Mouse (Mus musculus): ENCODE data around the gene Lrfn3.

The Lrfn3 gene

DNA sequence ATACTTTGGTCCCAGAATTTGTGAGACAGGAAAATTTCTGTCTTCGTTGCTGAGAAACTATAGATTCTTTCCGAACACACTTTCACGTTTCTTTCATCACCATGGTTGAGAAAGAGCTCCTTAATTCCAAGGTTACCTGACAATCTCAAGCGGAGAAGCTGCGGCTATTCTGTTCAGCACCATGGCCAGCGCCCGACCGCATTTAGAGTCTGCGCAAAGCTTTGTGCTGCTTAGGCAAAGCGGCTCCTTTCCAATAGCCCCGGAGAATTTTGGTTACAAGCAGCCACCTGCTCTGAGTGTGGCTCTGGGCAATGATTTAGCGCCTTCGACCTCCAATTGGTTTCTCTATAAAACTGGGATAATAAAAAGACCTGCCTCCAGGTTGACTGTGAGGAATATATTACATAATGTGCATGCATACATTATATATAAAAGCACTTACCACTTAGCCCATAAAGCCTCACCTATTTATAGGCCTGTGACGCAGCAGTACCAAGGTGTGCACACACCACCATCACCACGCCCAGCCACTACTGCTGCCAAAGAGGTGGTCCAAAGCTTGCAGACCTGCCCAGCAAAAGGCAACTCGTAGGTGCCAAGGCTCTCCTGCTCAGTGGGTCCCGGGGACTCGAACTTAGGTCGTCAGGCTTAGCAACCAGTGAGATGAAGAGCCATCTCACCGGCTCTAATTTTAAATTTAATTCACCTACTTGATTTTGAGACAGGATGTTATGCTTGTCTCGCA is 15.8 kb downstream of the Lrfn3 start:
- DNase-seq (ENCODE audit: low spot score): peak; percentile 88

DNA sequence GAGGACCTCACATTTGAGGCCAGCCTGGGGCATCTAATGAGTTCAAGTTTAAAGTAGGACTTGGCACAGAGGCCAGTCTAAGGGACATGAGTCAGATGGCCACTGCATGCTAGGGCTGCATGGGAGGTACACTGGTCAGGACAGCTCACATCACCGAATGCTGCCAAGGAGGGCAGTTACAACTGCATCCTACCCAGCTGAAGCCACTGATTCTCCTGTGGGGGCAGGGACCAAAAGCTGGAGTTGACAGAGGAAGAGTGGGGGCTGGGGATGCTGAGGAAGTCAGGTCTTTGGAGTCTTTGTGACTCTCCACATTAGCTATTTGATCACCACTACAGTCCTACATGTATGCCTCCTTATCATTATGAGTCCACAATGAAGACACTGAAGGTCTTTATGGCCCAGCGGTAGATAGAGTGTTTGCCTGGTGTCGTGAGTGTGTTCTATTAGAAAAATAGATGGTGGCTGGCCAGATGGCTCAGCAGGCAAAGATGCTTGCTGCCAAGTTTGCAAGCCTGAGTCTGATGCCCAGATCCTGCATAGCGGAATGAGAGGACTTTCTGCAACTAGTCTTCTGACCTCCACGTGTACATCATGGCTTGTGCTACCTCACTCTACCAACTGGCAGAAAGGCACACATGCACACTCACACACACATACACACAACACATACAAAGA is 23.0 kb downstream of the Lrfn3 start:
- DNase-seq (ENCODE audit: low spot score): no peak

DNA sequence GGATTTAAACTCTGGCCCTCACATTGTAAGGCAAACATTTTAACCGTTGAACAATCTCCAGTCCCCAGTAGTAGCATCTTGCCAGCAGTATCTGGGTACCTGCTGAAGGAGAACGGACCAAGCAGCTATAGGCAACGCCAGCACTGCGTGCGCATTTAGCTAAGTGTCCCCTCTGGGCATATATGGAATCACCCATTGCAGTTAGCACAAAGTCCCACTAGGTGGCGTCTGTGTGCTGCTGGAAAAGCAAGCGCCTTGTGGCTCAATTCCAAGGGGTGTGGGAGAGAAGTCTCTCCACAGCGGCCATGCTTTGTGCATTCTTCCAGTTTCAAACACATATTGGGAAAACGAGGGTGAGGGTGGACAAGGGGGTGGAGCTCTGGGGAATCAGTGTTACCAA is 26.2 kb downstream of the Lrfn3 start:
- DNase-seq (ENCODE audit: low spot score): peak; percentile 94

DNA sequence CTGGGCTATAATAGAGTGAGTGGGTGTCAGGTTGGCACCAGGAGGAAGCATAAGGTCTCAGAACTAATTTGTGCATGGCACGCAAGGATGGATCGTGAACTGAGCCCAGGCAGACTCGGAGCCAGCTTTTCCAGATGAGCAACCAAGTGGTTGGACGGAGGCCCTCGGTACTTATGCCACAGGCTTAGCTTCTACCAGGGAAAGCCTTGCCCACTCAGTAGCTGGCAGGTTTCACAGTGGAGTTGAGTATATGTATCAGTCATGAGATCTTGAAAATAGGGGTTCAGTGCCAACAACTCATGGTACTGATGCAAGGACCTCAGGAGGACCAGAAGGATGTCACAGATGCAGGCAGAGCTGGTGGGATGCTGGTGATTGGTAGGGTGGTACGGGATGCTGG is 26.9 kb downstream of the Lrfn3 start:
- no peak for DNase-seq (ENCODE audit: low spot score)

DNA sequence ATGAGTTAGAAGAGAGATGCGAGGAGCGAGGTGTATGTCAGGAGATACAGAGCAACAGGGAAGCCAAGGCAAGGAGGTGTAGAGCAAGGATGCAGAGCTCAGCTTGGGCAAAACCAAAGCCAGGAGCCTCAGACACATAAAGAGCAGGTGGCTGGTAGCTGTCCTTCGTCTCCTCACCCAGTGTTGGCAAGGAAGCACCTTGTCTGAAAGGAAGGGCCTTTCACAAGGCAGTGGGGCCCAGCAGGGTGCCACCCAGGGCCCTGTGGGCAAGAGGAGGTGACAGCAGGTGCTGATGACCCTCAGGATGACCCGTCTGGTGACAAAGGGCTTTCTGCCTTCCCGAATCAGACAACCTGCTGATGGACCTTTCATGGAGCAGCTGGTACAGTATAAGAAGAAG is 28.0 kb downstream of the Lrfn3 start:
- DNase-seq (ENCODE audit: low spot score): no peak

DNA sequence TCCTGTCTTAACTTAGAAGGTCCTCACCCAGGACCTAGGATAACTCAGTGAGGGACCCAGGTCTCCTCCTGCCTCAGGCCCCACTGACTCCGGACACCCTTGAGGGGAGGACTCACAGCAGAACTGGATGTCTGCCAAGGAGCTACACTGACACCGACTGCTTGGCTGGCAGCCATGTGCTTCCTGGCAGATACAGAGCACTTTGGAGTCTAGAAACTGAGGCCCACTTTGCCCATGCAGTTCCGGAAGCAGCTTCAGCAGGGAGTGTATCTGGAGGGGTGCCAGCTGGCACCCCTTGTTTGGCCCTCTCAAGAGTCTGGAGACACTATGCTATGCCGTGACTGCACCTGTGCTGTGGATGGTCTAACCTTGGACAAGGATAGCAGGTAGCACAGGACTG is 29.1 kb downstream of the Lrfn3 start:
- no peak for DNase-seq (ENCODE audit: low spot score)

DNA sequence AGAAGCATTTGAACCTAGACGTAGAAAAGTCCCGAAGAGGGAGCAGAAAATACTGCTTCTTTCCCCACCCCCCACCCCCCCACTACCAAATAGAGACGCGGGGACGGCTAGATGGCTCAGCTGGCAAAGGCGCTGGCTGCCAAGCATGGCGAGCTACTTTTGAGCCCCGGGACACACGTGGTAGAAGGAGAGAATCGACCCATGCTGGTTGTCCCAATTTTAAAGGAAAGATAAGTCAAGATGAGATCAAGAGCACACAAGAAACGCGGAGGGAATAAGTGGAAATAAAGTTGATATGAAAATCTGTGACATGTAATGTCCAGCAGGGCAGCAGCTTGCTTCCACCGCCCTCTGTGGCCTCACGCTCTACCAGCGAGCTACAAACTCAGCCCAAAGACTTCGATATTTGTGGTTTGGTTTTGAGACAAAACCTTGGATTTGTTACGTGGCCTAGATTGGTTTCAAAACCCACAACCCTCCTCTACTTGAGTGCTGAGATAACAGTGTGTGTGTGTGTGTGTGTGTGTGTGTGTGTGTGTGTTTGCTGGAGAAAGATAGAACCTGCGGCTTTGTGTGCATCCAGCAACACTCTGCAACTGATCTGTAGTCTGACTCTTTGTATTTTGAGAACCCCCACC is 29.8 kb downstream of the Lrfn3 start:
- no peak for DNase-seq (ENCODE audit: low spot score)

DNA sequence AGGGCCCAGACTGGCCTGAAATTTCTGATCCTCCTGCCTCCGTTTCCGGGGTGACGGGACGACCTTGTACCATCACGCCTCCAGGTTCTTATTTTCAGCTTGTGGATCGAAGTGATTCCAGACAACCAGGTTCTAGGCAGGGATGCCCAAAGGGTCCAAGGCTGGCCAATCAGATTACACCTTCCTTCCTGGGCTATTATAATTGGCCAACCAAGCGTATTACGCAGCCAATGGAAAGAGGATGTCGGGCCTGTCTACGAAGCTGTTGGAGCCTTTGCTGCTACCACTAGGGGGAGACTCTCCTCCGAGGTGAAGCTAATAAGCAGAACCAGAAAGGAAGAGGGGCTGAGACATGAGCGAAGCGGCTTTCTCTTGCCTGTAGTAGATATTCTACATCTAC is 30.7 kb downstream of the Lrfn3 start:
- peak; percentile 96 for DNase-seq (ENCODE audit: low spot score)

DNA sequence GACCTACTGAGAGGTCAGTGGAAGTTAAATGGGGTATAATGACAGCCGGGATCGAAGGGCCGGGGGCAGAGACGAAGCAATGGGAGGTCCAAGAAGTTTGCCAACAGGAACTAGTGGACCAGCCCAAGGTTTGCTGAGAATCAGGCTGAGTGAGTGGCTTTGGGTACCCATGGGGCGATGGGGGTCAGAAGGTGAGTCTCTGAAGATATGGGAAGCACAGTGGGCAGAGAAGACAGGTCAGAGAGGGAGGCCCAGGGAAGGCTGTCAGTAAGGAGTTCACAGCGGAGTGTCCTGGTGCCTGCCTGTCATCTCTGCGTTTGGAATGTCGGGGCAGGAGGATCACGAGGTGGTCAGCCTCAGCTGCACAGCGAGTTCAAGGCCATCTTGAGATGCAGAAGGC is 34.2 kb downstream of the Lrfn3 start:
- no peak for DNase-seq (ENCODE audit: low spot score)

DNA sequence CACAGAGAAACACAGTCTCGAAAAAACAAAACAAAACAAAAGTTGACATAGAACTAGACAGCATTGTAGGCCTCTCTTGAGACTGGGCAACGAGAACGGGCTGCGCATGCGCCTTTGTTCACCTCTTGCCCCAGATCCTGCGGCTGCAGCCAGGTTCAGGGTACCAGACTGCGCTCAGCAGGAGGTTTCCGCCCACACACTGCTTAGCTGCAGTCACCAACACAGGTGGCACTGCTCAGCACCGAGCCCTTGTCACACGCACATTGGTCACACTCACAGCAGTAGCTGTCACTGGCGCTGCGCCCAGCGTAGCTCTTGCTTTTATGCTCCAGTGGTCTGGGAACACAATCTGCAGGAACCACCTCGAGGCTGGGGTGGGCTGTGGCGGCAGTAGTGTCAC is 35.4 kb downstream of the Lrfn3 start:
- DNase-seq (ENCODE audit: low spot score): no peak

DNA sequence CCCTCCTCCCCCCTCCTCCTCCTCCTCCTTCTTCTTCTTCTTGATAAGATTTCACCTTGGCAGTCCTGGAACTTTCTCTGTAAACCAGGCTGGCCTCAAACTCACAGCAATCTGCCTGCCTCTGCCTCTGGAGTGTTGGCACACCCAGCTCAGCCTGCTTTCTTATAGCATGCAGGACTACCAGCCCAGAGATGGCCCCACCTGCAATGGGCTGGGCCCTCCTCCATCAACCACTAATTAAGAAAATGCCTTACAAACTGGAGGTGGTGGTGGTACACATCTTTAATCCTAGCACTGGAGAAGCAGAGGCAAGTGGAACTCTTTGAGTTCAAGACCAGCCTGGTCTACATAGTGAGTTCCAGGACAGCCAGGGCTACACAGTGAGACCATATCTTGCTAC is 36.1 kb downstream of the Lrfn3 start:
- DNase-seq (ENCODE audit: low spot score): no peak

DNA sequence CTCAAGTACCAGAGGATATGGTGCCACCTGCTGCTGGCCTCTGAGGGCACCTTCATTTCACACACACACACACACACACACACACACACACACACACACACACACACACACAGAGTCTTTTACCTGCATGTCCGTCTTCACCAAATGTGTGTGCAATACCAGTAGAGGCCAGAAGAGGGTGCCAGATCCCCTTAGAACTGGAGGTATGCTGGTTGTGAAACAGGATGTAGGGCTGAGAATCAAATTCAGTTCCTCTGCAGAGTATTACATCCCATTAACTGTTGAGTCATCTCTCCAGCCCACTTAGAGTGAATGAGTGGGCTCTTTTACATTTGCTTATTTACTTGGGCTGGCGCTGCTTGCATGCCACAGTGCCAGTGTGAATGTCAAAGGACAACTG is 37.2 kb downstream of the Lrfn3 start:
- DNase-seq (ENCODE audit: low spot score): peak; percentile 70

DNA sequence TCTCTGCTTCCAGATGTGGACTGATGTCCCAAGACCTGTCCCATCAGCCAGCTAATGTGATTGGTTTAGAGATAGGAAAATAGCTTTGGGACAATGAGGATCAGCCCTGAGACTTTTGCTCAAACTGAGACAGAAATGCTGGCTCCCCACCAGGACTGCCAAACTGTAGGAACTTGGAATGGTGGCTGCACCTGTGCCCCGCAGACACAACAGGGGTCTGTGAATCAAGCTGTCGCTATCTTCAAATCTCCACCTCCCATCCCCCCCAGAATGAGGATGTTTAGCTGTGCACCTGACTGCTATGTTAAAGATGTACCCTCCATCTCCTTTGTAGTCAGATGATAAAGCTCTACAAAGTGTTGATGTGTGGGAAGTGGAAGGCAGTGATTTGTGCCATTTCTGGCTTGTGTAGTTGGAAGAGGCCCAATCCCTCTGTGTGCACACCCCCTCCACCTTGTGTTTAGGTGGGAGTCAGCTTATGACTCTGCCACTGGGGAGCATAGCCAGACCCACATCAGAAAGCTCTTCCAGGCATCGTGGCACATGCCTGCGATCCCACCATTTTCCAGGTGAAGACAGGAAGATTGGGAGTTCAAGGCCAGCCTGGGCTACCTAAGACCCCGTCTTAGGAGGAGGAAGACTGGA is 38.1 kb downstream of the Lrfn3 start:
- no peak for DNase-seq (ENCODE audit: low spot score)

DNA sequence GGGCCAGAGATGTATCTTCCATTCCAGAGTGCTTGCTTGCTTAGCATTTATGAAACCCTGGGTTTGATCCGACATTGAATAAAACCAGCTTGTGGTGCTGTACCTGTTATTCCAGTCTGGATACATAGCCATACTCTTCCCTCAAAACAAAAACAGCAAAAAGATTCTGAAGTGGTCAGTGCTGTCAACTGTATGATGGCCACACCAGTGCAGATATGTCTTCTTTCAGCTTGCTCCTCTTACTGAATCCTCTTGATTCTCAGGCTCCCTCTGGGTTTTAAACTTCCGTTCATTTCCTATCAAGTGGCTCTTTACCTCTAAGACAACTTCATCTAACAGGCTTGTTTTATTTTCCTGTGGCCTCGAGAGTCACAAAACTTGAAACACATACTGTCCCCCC is 38.8 kb downstream of the Lrfn3 start, which contains the start of gene Sdhaf1:
Gene Sdhaf1 (minus strand): TSS at position 101 of the 400 bp plus-strand sequence.
- no peak for DNase-seq (ENCODE audit: low spot score)

DNA sequence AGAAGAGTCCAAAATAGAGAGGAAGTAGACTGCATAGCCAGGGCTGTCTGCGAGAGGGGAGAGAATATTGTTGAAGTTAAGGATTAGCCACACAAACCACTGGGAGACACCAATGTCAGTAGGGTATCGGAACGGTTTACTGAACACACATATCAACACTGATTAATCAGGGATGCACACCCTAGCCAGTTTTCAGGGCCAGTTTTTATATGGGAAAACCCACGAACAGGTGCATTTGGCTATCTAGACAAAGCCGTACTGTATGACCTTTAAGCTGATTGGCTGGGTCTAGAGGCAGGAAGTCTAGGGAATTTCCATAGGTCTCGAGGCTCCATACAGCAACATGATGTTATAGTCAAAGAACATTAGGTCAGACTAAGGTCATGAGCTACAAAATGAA is 39.7 kb downstream of the Lrfn3 start:
- peak; percentile 13 for DNase-seq (ENCODE audit: low spot score)

DNA sequence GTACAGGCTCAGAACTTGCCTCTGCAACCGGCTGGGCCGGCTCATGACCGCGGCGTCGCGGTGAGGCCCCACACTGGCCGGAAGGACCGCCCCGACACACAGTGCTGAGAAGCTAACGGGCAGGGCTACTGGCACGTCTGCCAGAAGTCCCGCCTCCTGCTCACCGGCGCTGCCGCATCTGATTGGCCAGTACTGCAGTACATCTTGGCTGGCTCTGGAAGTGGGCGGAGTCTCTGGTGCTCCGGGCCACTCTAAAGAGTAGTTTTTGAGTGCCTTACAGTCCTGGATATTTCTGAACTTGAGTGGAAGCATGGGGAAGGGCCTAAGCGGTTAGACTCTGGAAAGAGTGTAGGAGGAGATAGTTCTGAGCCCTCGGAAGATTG is 40.3 kb downstream of the Lrfn3 start:
- DNase-seq (ENCODE audit: low spot score): peak; percentile 98

DNA sequence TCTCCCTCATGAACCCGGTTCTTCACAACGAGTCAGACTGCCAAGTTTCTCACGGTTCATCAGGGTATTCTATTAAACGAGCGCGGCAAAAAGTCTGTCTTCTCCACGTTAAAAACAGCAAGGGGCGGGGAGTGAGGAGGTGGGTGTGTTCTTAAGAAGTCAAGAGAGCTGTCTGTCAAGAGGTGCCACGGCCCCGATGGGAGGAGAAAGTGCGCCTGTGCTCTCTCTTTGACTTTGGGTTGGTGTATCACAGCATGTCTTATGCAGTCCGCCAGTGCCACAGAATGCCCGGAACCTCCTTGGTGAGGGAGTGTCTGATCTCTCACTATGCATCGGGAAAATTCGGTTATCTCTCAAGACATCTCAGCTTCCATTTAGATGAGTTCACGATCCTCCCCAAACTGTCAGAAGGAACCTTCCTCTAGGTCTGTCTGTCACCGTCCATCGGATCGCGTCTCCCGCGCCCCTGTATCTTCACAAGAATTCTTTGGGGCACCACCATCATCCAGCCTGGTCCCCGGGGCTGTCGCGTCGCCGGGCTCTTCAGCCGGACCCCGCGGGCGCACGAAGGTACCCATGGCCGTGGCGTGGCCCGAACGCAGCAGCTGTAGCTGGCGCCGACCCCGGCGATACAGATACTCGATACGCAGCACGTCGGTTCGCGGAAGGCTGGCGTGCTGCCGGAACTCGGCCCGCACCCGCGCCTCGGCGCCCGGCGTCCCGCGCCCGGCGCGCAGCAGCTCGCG is 40.9 kb downstream of the Lrfn3 start, which contains the start of gene E130208F15Rik:
Gene E130208F15Rik (plus strand): TSS at position 202 of the 746 bp plus-strand sequence.
- peak; percentile 79 for DNase-seq (ENCODE audit: low spot score)

DNA sequence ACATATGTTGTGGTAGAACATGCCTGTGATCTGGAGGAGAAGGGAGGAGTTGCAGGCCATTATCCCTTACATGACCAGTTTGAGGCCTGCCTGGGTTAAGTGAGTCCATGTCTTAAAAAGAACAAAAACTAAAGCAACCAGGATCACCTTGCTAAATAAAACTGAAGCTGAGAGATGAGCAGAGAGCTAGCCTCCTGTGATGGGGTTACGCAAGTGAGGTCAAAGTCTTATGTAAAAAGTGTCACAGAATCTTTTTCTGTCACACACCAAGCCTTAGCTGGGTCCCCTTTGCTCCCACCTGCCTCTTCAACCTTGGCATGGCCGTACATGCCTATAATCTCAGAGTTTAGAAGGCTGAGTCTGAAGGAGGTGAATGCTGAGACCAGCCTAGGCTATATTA is 41.6 kb downstream of the Lrfn3 start:
- no peak for DNase-seq (ENCODE audit: low spot score)

DNA sequence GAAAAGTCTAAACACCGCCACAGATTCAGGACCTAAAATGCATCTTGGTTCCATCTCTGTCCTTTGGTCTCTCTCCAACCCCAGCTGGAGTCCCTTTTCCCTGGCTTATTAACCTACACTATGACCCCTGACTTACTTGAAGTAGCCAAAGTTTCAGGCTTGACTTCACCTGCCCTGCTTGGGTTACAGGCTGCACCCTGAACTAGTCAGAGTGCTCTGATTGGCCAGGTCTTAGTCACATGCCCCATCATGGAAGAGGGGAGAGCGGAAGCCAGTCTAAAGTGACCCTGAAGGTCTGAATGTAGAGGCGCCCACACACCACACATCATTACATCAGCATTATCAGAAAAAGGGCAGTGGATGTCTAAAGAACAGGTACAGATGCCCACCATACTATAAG is 44.4 kb downstream of the Lrfn3 start:
- no peak for DNase-seq (ENCODE audit: low spot score)

DNA sequence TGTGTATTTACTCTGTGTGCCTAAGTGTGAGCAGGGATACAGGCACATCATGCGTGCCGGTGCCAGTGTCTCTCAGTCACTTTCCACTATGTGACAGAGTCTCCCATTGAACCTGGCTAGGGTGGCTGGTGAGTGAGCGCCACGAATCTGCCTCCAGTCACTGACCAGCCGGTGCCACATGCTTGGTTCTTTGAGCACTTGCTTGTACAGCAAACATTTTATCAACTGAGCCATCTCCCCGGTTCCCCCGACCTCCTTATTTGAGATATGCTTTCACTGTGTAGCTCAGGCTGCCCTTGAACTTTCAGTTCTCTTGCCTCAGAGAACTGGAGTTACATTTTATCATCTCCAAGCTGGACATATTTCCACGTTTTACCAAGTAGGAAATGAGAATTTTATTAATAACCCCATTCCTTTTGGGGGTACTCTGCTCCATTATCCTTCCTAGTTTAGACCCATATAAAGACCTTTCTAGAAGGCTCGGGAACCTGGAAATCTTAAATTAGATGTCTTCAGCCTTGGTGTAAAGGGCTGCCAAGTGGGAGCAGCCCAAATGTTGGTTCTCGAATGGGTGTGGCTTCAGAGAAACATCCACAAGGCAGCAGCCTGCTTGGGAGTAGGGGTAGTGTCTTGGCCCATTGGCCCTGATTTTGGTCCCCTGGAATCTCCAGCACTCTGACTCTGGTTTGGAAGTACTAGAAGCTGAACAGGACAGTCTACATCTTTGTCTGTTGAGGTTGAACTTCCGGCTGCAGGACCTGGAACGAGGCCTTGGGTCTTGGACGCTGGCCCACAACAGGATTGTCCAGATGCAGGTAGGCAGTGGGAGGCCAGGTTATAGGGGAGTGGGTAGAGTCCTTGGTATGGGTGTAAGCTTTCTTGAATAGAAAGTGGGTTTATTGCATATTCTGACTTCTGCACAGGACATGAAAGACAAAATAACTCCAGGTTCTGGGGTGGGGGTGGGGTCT is 46.7 kb downstream of the Lrfn3 start:
- DNase-seq (ENCODE audit: low spot score): no peak

DNA sequence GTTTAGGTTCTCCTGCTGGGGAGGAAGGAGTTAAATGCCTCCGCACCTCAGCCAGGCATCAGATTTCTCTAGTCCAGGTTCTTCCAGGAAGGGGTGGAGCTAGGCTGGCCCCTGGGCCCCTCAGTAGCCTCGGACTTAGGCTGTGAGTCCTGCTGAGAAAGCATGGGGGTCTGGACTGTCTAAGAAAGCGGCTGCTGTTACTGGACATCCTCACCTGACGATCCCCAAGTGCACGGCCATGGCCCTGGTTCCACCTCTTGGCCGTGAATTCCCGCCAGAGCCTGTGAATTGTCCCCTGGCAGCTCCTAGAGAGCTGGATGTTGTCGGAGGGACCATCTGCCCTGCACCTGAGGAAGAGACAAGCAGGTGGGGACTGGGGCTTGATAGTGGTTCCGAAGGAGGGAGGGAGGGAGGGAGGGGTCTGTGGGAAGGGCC is 47.8 kb downstream of the Lrfn3 start, which contains the start of gene Syne4:
Gene Syne4 (plus strand): TSS at position 87 of the 435 bp plus-strand sequence.
- peak; percentile 75 for DNase-seq (ENCODE audit: low spot score)
